Mouse (Mus musculus): ENCODE results near the gene Zbtb1. TPM values are rescaled to one million over a fixed set of nuclear protein-coding genes. Genes with fewer than 3 reads are reported as not detected.

Gene Zbtb1
- 4.6 and 6.0 TPM in 2 replicates for total RNA-seq (2023)

GRCm38 (mm10) chr12:76369978-76370830 lies at the start of gene Zbtb1:
Zbtb1 (plus strand) TSS chr12:76370266.

GRCm38 (mm10) chr12:76324679-76325431 lies 45.2 kb upstream of the Zbtb1 start, which contains the start of gene Akap5:
Akap5 (plus strand) TSS chr12:76324891.

GRCm38 (mm10) chr12:76369206-76369977 lies 674 bp upstream of the Zbtb1 start, which contains the start of gene Zbtb25:
Zbtb25 (minus strand) TSS chr12:76369602.

GRCm38 (mm10) chr12:76403886-76404537 lies 33.9 kb downstream of the Zbtb1 start, which contains the start of gene Hspa2:
Hspa2 (plus strand) TSS chr12:76404176.

GRCm38 (mm10) chr12:76417433-76417854 lies 47.4 kb downstream of the Zbtb1 start, which contains the start of gene Ppp1r36:
Ppp1r36 (plus strand) TSS chr12:76417538.

Other genes with a start within 250 kb of the Zbtb1 start
- gene Esr2, start 193.0 kb upstream of the Zbtb1 start, total RNA-seq (2023): not detected in 2 replicates
- not detected in 2 replicates for gene Tex21, start 123.5 kb upstream of the Zbtb1 start, total RNA-seq (2023)
- gene Mthfd1, start 115.0 kb upstream of the Zbtb1 start, total RNA-seq (2023): 9.5 and 10.3 TPM in 2 replicates
- 0.18 and 0.66 TPM in 2 replicates for gene Akap5, start 45.4 kb upstream of the Zbtb1 start, total RNA-seq (2023)
- 4.5 and 4.9 TPM in 2 replicates for gene Zbtb25, start 664 bp upstream of the Zbtb1 start, total RNA-seq (2023)
- gene Hspa2, start 33.9 kb downstream of the Zbtb1 start, total RNA-seq (2023): 4.7 and 7.3 TPM in 2 replicates
- not detected in 2 replicates for gene Ppp1r36, start 47.3 kb downstream of the Zbtb1 start, total RNA-seq (2023)
- gene Plekhg3, start 160.6 kb downstream of the Zbtb1 start, total RNA-seq (2023): 111 and 133 TPM in 2 replicates